Mouse (Mus musculus): ENCODE data around the gene Ralb. TPM values are rescaled to one million over a fixed set of nuclear protein-coding genes. Genes with fewer than 3 reads are reported as not detected.

Ralb gene
- polyA plus RNA-seq, 1 experiment: 14.0 TPM

DNA sequence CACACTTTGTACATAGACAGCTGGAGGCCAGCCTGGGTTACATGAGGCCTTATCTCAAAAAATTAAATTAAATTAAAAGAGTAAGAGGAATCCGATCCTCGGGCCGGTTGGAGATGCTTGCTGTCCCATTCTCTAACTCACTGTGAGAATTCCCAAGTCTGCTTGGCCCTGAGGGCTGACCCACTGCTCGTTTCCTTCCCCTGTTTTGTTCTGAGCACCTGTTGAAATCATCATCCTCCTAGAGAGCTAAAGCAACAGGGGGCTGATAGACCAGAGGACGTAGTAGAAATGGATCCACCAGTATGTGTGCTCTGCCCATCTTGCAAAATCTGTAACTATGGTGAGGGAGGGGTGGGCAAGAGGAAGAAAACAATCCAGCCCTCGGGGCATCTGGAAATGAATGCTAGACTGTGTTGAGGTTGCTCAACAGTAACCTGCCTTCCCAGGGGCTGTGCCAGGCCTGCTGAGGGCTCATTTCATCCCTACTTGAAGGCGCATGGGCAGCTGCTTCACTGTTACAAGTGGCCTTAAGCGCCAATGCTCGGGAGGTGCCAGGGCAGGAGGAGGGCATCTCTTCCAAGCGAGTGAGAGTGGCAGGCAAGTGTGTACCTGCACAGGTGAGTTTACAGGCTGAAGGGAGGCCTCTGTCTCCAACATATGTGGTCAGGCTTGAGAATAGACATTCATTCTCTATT, 53.8 kb downstream of the Ralb start:
- WGBS: 84% methylated on average over 10 of the region's 10 CpGs
- DNase-seq (ENCODE audit: low read depth in 1 of 2, low spot score in 2 of 2): no peak
- Histone ChIP-seq H3K27me3 (ENCODE audit: control insufficient read depth, insufficient read depth, low read length) (no peaks in the 10 kb centered on the region), H3K4me3 (ENCODE audit: extremely low read depth, insufficient read depth, insufficient read length) (no peak overlapping the region), H3K36me3 (ENCODE audit: control insufficient read depth, insufficient read depth, low read length) (no peaks in the 10 kb centered on the region), H3K27ac (ENCODE audit: insufficient read depth, low read length) (no peak overlapping the region), H3K4me1 (ENCODE audit: control insufficient read depth, insufficient read depth, insufficient read length) (no peaks in the 10 kb centered on the region)
- TF ChIP-seq CTCF (IDR thresholded peaks at IDR 0.05; ENCODE audit: extremely low read depth, insufficient read depth, insufficient read length, insufficient replicate concordance) (no peak), POLR2A (IDR thresholded peaks at IDR 0.05; ENCODE audit: low read depth, low read length) (no peak)

DNA sequence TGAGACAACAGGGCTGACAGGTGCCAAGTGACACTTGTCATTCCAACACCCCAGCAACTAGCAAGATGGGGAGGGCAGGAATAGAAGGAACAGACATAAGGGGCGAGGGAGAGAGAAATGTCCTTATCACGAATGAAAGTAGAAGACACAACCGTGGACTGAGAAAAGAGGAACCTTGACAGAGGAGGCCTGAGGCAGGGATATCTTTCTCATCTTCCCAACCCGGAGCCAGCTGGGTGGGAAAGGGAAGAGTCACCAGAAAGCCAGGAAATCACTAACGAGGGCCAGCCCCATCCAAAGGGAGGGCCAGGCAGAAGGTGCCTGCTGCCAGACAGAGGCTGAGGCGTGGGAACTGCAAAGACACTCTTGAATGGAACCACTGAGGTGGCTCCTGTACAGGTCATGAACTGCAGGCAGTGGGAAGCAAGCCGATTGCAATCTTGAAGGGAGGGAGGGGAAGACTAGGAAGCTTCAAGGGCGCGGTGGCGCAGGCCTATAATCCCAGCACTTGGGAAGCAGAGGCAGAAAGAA, 57.8 kb downstream of the Ralb start:
- no peak for DNase-seq (ENCODE audit: low read depth in 1 of 2, low spot score in 2 of 2)
- Histone ChIP-seq H3K4me3 (ENCODE audit: extremely low read depth, insufficient read depth, insufficient read length) (no peak overlapping the region), H3K27me3 (ENCODE audit: control insufficient read depth, insufficient read depth, low read length) (no peaks in the 10 kb centered on the region), H3K36me3 (ENCODE audit: control insufficient read depth, insufficient read depth, low read length) (no peaks in the 10 kb centered on the region), H3K4me1 (ENCODE audit: control insufficient read depth, insufficient read depth, insufficient read length) (no peaks in the 10 kb centered on the region), H3K27ac (ENCODE audit: insufficient read depth, low read length) (no peak overlapping the region)
- 46% methylated on average over 10 of the region's 10 CpGs for whole genome bisulfite sequencing
- no peak for TF ChIP-seq POLR2A (IDR thresholded peaks at IDR 0.05; ENCODE audit: low read depth, low read length)
- no peak for TF ChIP-seq CTCF (IDR thresholded peaks at IDR 0.05; ENCODE audit: extremely low read depth, insufficient read depth, insufficient read length, insufficient replicate concordance)

DNA sequence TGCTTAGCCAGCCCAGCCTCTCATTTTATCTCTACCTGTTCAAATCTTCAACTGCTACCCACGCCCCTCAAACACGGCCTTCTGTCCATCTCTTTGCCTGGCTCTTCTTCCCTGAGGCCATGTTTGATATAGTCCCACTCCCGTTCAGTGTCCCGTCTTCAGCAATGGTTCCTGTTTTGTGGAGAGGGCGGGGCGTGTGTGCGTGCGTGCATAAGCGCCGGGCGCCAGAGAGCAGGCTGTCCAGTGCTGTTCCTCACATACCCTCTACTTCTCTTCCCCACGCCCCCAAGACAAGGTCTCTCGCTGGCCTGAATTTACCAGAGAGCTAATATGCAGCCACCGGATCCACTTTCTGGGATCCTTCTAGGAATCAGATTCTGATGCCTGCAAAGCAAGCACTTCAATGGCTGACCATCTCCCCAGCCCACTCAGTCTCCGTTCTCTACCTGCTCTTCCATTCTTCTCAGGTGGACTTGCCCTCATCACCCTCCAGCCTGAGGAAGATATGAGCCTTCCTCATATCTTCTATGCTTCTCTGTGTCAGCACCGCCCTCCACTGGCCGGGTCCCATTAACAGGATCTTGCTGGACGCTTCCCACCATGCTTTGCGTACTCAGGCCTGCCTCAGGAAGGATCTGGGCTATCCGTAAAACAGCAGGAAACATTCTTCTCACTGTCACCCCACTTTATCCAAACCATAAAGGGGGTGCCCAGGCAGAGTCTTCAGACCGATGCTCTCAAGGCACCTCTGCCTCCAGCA, 60.8 kb downstream of the Ralb start:
- TF ChIP-seq CTCF (IDR thresholded peaks at IDR 0.05; ENCODE audit: extremely low read depth, insufficient read depth, insufficient read length, insufficient replicate concordance) (no peak), POLR2A (IDR thresholded peaks at IDR 0.05; ENCODE audit: low read depth, low read length) (no peak)
- H3K27me3 ChIP-seq (ENCODE audit: control insufficient read depth, insufficient read depth, low read length): no peaks in the 10 kb centered on the region
- no peak overlapping the region for H3K4me3 ChIP-seq (ENCODE audit: extremely low read depth, insufficient read depth, insufficient read length)
- 78% methylated on average over 21 of the region's 21 CpGs for WGBS
- H3K36me3 ChIP-seq (ENCODE audit: control insufficient read depth, insufficient read depth, low read length): no peaks in the 10 kb centered on the region
- H3K27ac ChIP-seq (ENCODE audit: insufficient read depth, low read length): no peak overlapping the region
- no peaks in the 10 kb centered on the region for H3K4me1 ChIP-seq (ENCODE audit: control insufficient read depth, insufficient read depth, insufficient read length)
- no peak for DNase-seq (ENCODE audit: low read depth in 1 of 2, low spot score in 2 of 2)

DNA sequence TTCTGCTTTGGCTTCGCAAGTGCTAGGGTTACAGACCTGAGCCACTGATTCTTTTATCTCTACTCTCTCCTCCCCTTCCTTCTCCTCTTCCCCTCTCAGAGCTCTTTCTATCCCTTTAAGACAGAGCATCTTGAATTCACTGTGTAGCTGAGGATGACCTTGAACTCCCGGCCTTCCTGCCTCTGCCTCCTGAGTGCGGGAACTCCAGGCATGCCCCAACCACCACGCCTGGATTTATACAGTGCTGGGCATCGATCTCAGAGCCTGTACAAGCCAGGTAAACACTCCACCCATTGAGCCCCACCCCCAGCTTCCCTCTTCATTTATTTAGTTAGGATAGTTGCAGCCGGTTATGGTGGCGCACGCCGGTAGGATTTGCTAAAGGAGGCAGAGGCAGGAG, 61.7 kb downstream of the Ralb start:
- Histone ChIP-seq H3K27me3 (ENCODE audit: control insufficient read depth, insufficient read depth, low read length) (no peaks in the 10 kb centered on the region), H3K36me3 (ENCODE audit: control insufficient read depth, insufficient read depth, low read length) (no peaks in the 10 kb centered on the region), H3K4me3 (ENCODE audit: extremely low read depth, insufficient read depth, insufficient read length) (no peak overlapping the region), H3K4me1 (ENCODE audit: control insufficient read depth, insufficient read depth, insufficient read length) (no peaks in the 10 kb centered on the region), H3K27ac (ENCODE audit: insufficient read depth, low read length) (no peak overlapping the region)
- no peak for DNase-seq (ENCODE audit: low read depth in 1 of 2, low spot score in 2 of 2)
- TF ChIP-seq POLR2A (IDR thresholded peaks at IDR 0.05; ENCODE audit: low read depth, low read length) (no peak), CTCF (IDR thresholded peaks at IDR 0.05; ENCODE audit: extremely low read depth, insufficient read depth, insufficient read length, insufficient replicate concordance) (no peak)
- WGBS: 92% methylated on average over 9 of the region's 9 CpGs

DNA sequence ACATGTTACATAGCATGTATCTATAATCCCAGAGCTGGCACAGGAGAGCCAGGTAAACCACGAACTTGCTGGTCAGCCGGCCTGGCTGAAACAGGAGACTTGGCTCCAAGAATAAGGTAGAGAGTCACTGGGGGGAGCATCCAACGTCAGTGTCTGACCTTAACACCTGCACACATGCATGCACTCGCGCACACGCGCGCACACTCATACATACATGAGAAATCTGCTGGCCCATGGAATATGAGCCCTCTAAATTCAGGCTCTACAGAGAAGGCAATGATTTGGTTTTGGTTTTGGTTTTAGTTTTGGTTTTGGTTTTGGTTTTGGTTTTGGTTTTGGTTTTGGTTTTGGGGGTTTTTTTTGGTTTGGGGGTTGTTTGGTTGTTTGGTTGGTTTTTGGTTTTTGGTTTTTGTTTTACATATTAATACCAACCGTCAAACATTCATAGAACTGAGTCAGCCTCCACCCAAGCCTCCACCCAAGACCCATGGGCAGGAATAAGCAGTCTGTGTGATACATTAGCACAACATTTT, 66.4 kb downstream of the Ralb start:
- no peaks in the 10 kb centered on the region for H3K27me3 ChIP-seq (ENCODE audit: control insufficient read depth, insufficient read depth, low read length)
- DNase-seq (ENCODE audit: low read depth in 1 of 2, low spot score in 2 of 2): no peak
- no peaks in the 10 kb centered on the region for H3K4me1 ChIP-seq (ENCODE audit: control insufficient read depth, insufficient read depth, insufficient read length)
- H3K36me3 ChIP-seq (ENCODE audit: control insufficient read depth, insufficient read depth, low read length): no peaks in the 10 kb centered on the region
- no peak overlapping the region for H3K27ac ChIP-seq (ENCODE audit: insufficient read depth, low read length)
- TF ChIP-seq CTCF (IDR thresholded peaks at IDR 0.05; ENCODE audit: extremely low read depth, insufficient read depth, insufficient read length, insufficient replicate concordance) (no peak), POLR2A (IDR thresholded peaks at IDR 0.05; ENCODE audit: low read depth, low read length) (no peak)
- no peak overlapping the region for H3K4me3 ChIP-seq (ENCODE audit: extremely low read depth, insufficient read depth, insufficient read length)
- 92% methylated on average over 9 of the region's 9 CpGs for WGBS

DNA sequence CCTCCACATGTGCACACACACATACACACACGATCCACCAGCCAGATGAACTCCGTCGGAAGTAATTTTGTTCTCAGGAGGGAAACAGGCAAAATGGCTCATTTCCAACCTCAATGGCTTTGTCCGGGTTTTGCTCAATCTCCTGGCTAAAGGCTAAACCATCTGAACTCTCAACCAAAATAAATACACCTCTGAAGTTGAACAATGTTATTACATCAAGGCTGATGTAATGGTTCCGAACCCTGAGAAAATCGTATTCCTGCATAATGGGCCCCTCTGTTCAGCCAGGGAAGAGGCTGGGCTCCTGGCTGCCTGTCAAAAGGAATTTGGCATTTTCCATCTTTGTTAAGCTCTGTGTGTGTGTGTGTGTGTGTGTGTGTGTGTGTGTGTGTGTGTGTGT, 67.2 kb downstream of the Ralb start:
- no peak overlapping the region for H3K27ac ChIP-seq (ENCODE audit: insufficient read depth, low read length)
- 91% methylated on average over 6 of the region's 6 CpGs for WGBS
- no peak for TF ChIP-seq POLR2A (IDR thresholded peaks at IDR 0.05; ENCODE audit: low read depth, low read length)
- no peak for TF ChIP-seq CTCF (IDR thresholded peaks at IDR 0.05; ENCODE audit: extremely low read depth, insufficient read depth, insufficient read length, insufficient replicate concordance)
- H3K4me1 ChIP-seq (ENCODE audit: control insufficient read depth, insufficient read depth, insufficient read length): no peaks in the 10 kb centered on the region
- H3K27me3 ChIP-seq (ENCODE audit: control insufficient read depth, insufficient read depth, low read length): no peaks in the 10 kb centered on the region
- no peak overlapping the region for H3K4me3 ChIP-seq (ENCODE audit: extremely low read depth, insufficient read depth, insufficient read length)
- H3K36me3 ChIP-seq (ENCODE audit: control insufficient read depth, insufficient read depth, low read length): no peaks in the 10 kb centered on the region
- DNase-seq (ENCODE audit: low read depth in 1 of 2, low spot score in 2 of 2): no peak
